Mouse (Mus musculus): Measurements from ENCODE around the gene Cadps. TPM values are rescaled to one million over a fixed set of nuclear protein-coding genes. Genes with fewer than 3 reads are reported as not detected.

Gene Cadps
- polyA plus RNA-seq, 1 experiment from 2014 or later = 0.13 TPM

- Histone ChIP-seq H3K36me3 (ENCODE audit: insufficient read depth, low read length) (no peaks in the 10 kb centered on the region), H3K4me3 (replicated peaks; ENCODE audit: low read depth, low read length) (no peak overlapping the region), H3K9ac (ENCODE audit: low read depth, low read length) (no peak overlapping the region), H3K9me3 (replicated peaks; ENCODE audit: low read length) (no peaks in the 10 kb centered on the region), H3K27me3 (ENCODE audit: insufficient read depth, low read length) (no peaks in the 10 kb centered on the region), H3K27ac (no peak overlapping the region), H3K4me2 (ENCODE audit: low read length) (no peak overlapping the region), H3K4me1 (replicated peaks; ENCODE audit: insufficient read depth, low read length) (no peaks in the 10 kb centered on the region)
- no peak for ATAC-seq (replicated peaks; ENCODE audit: low FRiP score, low read depth)
- 71% methylated on average over 3 of the region's 3 CpGs for WGBS
- no peak for DNase-seq (ENCODE audit: low spot score)
- TF ChIP-seq CTCF (IDR thresholded peaks at IDR 0.05; ENCODE audit: low read depth) = no peak
Measured at GRCm38 (mm10) chr14:12450807-12451206, 372.1 kb downstream of the Cadps start.

- Histone ChIP-seq H3K9ac (ENCODE audit: low read depth, low read length) (no peak overlapping the region), H3K9me3 (replicated peaks; ENCODE audit: low read length) (no peaks in the 10 kb centered on the region), H3K36me3 (ENCODE audit: insufficient read depth, low read length) (no peaks in the 10 kb centered on the region), H3K27me3 (ENCODE audit: insufficient read depth, low read length) (no peaks in the 10 kb centered on the region), H3K4me3 (replicated peaks; ENCODE audit: low read depth, low read length) (no peak overlapping the region), H3K4me1 (replicated peaks; ENCODE audit: insufficient read depth, low read length) (no peaks in the 10 kb centered on the region), H3K4me2 (ENCODE audit: low read length) (no peak overlapping the region), H3K27ac (no peak overlapping the region)
- ATAC-seq (replicated peaks; ENCODE audit: low FRiP score, low read depth) = no peak
- no peak for DNase-seq (ENCODE audit: low spot score)
- no peak for TF ChIP-seq CTCF (IDR thresholded peaks at IDR 0.05; ENCODE audit: low read depth)
- 92% methylated on average over 6 of the region's 6 CpGs for WGBS
Measured at GRCm38 (mm10) chr14:12448883-12449282, 374.0 kb downstream of the Cadps start.

- no peak overlapping the region for H3K9ac ChIP-seq (ENCODE audit: low read depth, low read length)
- H3K4me1 ChIP-seq (replicated peaks; ENCODE audit: insufficient read depth, low read length) = no peaks in the 10 kb centered on the region
- no peaks in the 10 kb centered on the region for H3K27me3 ChIP-seq (ENCODE audit: insufficient read depth, low read length)
- H3K9me3 ChIP-seq (replicated peaks; ENCODE audit: low read length) = no peaks in the 10 kb centered on the region
- ATAC-seq (replicated peaks; ENCODE audit: low FRiP score, low read depth) = no peak
- no peak for TF ChIP-seq CTCF (IDR thresholded peaks at IDR 0.05; ENCODE audit: low read depth)
- DNase-seq (ENCODE audit: low spot score) = no peak
- no peak overlapping the region for H3K4me2 ChIP-seq (ENCODE audit: low read length)
- no peak overlapping the region for H3K4me3 ChIP-seq (replicated peaks; ENCODE audit: low read depth, low read length)
- H3K27ac ChIP-seq = no peak overlapping the region
- no peaks in the 10 kb centered on the region for H3K36me3 ChIP-seq (ENCODE audit: insufficient read depth, low read length)
- WGBS = 61% methylated on average over 2 of the region's 2 CpGs
Measured at GRCm38 (mm10) chr14:12441019-12441418, 381.9 kb downstream of the Cadps start.

GRCm38 (mm10) chr14:12437976-12438375 is 384.9 kb downstream of the Cadps start:
- DNase-seq (ENCODE audit: low spot score) (no peak), ATAC-seq (replicated peaks; ENCODE audit: low FRiP score, low read depth) (no peak)
- TF ChIP-seq CTCF (IDR thresholded peaks at IDR 0.05; ENCODE audit: low read depth) = no peak
- Histone ChIP-seq H3K9ac (ENCODE audit: low read depth, low read length) (no peak overlapping the region), H3K9me3 (replicated peaks; ENCODE audit: low read length) (no peaks in the 10 kb centered on the region), H3K27ac (no peak overlapping the region), H3K4me1 (replicated peaks; ENCODE audit: insufficient read depth, low read length) (no peaks in the 10 kb centered on the region), H3K27me3 (ENCODE audit: insufficient read depth, low read length) (no peaks in the 10 kb centered on the region), H3K4me2 (ENCODE audit: low read length) (no peak overlapping the region), H3K4me3 (replicated peaks; ENCODE audit: low read depth, low read length) (no peak overlapping the region), H3K36me3 (ENCODE audit: insufficient read depth, low read length) (no peaks in the 10 kb centered on the region)
- WGBS = 85% methylated on average over 4 of the region's 4 CpGs

- ATAC-seq (replicated peaks; ENCODE audit: low FRiP score, low read depth) (no peak), DNase-seq (ENCODE audit: low spot score) (no peak)
- Histone ChIP-seq H3K4me3 (replicated peaks; ENCODE audit: low read depth, low read length) (no peak overlapping the region), H3K27ac (no peak overlapping the region), H3K9ac (ENCODE audit: low read depth, low read length) (no peak overlapping the region), H3K27me3 (ENCODE audit: insufficient read depth, low read length) (no peaks in the 10 kb centered on the region), H3K36me3 (ENCODE audit: insufficient read depth, low read length) (no peaks in the 10 kb centered on the region), H3K9me3 (replicated peaks; ENCODE audit: low read length) (no peaks in the 10 kb centered on the region), H3K4me2 (ENCODE audit: low read length) (no peak overlapping the region), H3K4me1 (replicated peaks; ENCODE audit: insufficient read depth, low read length) (no peaks in the 10 kb centered on the region)
- no peak for TF ChIP-seq CTCF (IDR thresholded peaks at IDR 0.05; ENCODE audit: low read depth)
- WGBS = 78% methylated on average over 7 of the region's 7 CpGs
Measured at GRCm38 (mm10) chr14:12437422-12437821, 385.5 kb downstream of the Cadps start.

- no peaks in the 10 kb centered on the region for H3K9me3 ChIP-seq (replicated peaks; ENCODE audit: low read length)
- TF ChIP-seq CTCF (IDR thresholded peaks at IDR 0.05; ENCODE audit: low read depth) = no peak
- no peak for ATAC-seq (replicated peaks; ENCODE audit: low FRiP score, low read depth)
- no peak overlapping the region for H3K4me3 ChIP-seq (replicated peaks; ENCODE audit: low read depth, low read length)
- no peak overlapping the region for H3K9ac ChIP-seq (ENCODE audit: low read depth, low read length)
- no peak overlapping the region for H3K27ac ChIP-seq
- 71% methylated on average over 14 of the region's 14 CpGs for WGBS
- no peaks in the 10 kb centered on the region for H3K36me3 ChIP-seq (ENCODE audit: insufficient read depth, low read length)
- DNase-seq (ENCODE audit: low spot score) = no peak
- no peak overlapping the region for H3K4me2 ChIP-seq (ENCODE audit: low read length)
- H3K27me3 ChIP-seq (ENCODE audit: insufficient read depth, low read length) = no peaks in the 10 kb centered on the region
- H3K4me1 ChIP-seq (replicated peaks; ENCODE audit: insufficient read depth, low read length) = no peaks in the 10 kb centered on the region
Measured at GRCm38 (mm10) chr14:12436903-12437368, 385.9 kb downstream of the Cadps start.

GRCm38 (mm10) chr14:12428021-12428654 is 394.7 kb downstream of the Cadps start:
- no peaks in the 10 kb centered on the region for H3K4me1 ChIP-seq (replicated peaks; ENCODE audit: insufficient read depth, low read length)
- H3K9ac ChIP-seq (ENCODE audit: low read depth, low read length) = no peak overlapping the region
- no peaks in the 10 kb centered on the region for H3K36me3 ChIP-seq (ENCODE audit: insufficient read depth, low read length)
- no peak for DNase-seq (ENCODE audit: low spot score)
- WGBS = 78% methylated on average over 8 of the region's 8 CpGs
- H3K4me2 ChIP-seq (ENCODE audit: low read length) = no peak overlapping the region
- H3K9me3 ChIP-seq (replicated peaks; ENCODE audit: low read length) = no peaks in the 10 kb centered on the region
- no peak overlapping the region for H3K4me3 ChIP-seq (replicated peaks; ENCODE audit: low read depth, low read length)
- no peak for ATAC-seq (replicated peaks; ENCODE audit: low FRiP score, low read depth)
- H3K27ac ChIP-seq = no peak overlapping the region
- H3K27me3 ChIP-seq (ENCODE audit: insufficient read depth, low read length) = no peaks in the 10 kb centered on the region
- TF ChIP-seq CTCF (IDR thresholded peaks at IDR 0.05; ENCODE audit: low read depth) = no peak

All from kidney, postnatal 0 days (tissue).